Mouse (Mus musculus): ENCODE data around the gene Gm5891.
"Not testable (repeated sequence)": the region's sequence is repeated elsewhere in the genome, so short reads cannot be mapped to it uniquely, and the experiment has no call there.

The Gm5891 gene

DNA sequence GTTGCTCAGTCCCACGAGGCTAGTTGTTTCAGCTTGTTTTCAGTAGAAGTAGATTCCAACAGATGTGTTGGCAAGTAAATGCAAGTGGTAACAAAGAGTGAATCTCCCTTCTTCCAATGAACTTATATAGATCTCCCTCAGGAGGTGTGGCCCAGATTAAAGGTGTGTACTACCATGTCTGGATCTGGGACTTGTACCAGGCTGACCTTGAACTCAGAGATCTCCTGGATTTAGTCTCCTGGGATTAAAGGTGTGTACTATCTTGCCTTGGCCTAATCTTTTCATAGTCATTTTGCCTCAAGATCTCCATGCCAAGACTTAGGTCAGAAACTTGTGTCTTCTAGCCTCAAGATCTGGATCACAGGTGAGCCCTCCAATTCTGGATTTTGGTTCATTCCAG is at the start of gene Gm5891:
TSS of gene Gm5891 (minus strand) at position 101 of the 400 bp plus-strand sequence.
- DNase-seq (ENCODE audit: low read depth): not testable (repeated sequence)
